Mouse (Mus musculus) macrophage (primary cell): ENCODE results near the gene Stau1. TPM values are rescaled to one million over a fixed set of nuclear protein-coding genes. Genes with fewer than 3 reads are reported as not detected.
"Not testable (repeated sequence)": the region's sequence is repeated elsewhere in the genome, so short reads cannot be mapped to it uniquely, and the experiment has no call there.

Experiments used
- H3K27ac ChIP-seq: fragments of 350-480 bp; formaldehyde crosslinking; 2 replicates; pipeline ENCODE4 v1.9.0; 2021
- H3K36me3 ChIP-seq: fragments of 350-480 bp; formaldehyde crosslinking; 2 replicates; pipeline ENCODE4 v1.9.0; 2021; ENCODE audit errors: inconsistent target
- H3K4me3 ChIP-seq: fragments of 350-480 bp; formaldehyde crosslinking; 2 replicates; pipeline ENCODE4 v1.9.0; 2021; ENCODE audit errors: inconsistent target
- H3K79me2 ChIP-seq: fragments of 350-480 bp; formaldehyde crosslinking; 2 replicates; pipeline ENCODE4 v1.9.0; 2021; ENCODE audit errors: inconsistent target
- WGBS: methylation state at CpG from one replicate; pipeline ENCODE4 v1.1.7; 2026; ENCODE audit warnings: inconsistent platforms; ENCODE audit not compliant: missing documents; 5-methylcytosine and 5-hydroxymethylcytosine counted together
- polyA plus RNA-seq: library from polyadenylated mRNA; stranded (reverse); fragments of 250-400 nt; gene quantifications from 3 replicates; pipeline ENCODE4 v1.2.4, GENCODE M21; 2018; ENCODE audit warnings: inconsistent platforms
- total RNA-seq, 78 experiments: library from RNA; depleted of rRNA; stranded (reverse); fragments of 250-400 nt; gene quantifications; 1 replicate in 9 of 78; 2 replicates in 24 of 78; 3 replicates in 43 of 78; 4 replicates in 2 of 78; pipeline ENCODE4 v1.2.4; 2018; ENCODE audit warnings: inconsistent platforms in 56 of 78

Stau1 gene
- total RNA-seq (2018; cell fraction: chromatin; rRNA removed) = 100 to 1,000 TPM in 24 of 26 experiments, 10 to 100 TPM in 2; 98.0 to 265 (median 128) TPM
- 10 to 100 TPM; 43.9 to 68.0 (median 53.0) TPM for total RNA-seq (2018; cell fraction: cytosol; rRNA removed)
- total RNA-seq (2018; cell fraction: nucleus; rRNA removed) = 100 to 1,000 TPM in 3 of 26 experiments, 10 to 100 TPM in 23; 58.7 to 250 (median 84.6) TPM
- polyA plus RNA-seq = 33.2 to 69.7 TPM (median 44.1 TPM) in 3 replicates

GRCm38 (mm10) chr2:166995796-166996532, at the start of gene Stau1:
TSS of gene Stau1 (minus strand) at chr2:166996299.
- under 1% methylated on average over 68 of the region's 88 CpGs for WGBS
- Histone ChIP-seq H3K4me3 (peak within 1 kb of the TSS; percentile 69), H3K27ac (peak within 1 kb of the TSS; percentile 68), H3K79me2 (peaks cover 46% of the 10 kb centered on the region), H3K36me3 (no peaks in the 10 kb centered on the region)

GRCm38 (mm10) chr2:167043400-167044121, 47.5 kb upstream of the Stau1 start:
- Histone ChIP-seq H3K79me2 (peaks cover 94% of the 10 kb centered on the region), H3K36me3 (peaks cover 95% of the 10 kb centered on the region), H3K27ac (no peak overlapping the region), H3K4me3 (no peak overlapping the region)
- 95% methylated on average over 10 of the region's 12 CpGs for WGBS

- H3K4me3 ChIP-seq = no peak overlapping the region
- H3K79me2 ChIP-seq = peaks cover 62% of the 10 kb centered on the region; the same call in 1 of the 2 replicates
- H3K27ac ChIP-seq = no peak overlapping the region
- peaks cover 95% of the 10 kb centered on the region for H3K36me3 ChIP-seq
- 98% methylated on average over 8 of the region's 8 CpGs for whole genome bisulfite sequencing
Observed at GRCm38 (mm10) chr2:167039386-167039785, 43.3 kb upstream of the Stau1 start.

GRCm38 (mm10) chr2:167038716-167039115, 42.6 kb upstream of the Stau1 start:
- 90% methylated on average over 7 of the region's 7 CpGs for WGBS
- H3K27ac ChIP-seq = no peak overlapping the region
- no peak overlapping the region for H3K4me3 ChIP-seq
- peaks cover 88% of the 10 kb centered on the region for H3K36me3 ChIP-seq
- peaks cover 55% of the 10 kb centered on the region; the same call in 1 of the 2 replicates for H3K79me2 ChIP-seq

GRCm38 (mm10) chr2:167038297-167038696, 42.2 kb upstream of the Stau1 start:
- Histone ChIP-seq H3K27ac (no peak overlapping the region), H3K36me3 (peaks cover 84% of the 10 kb centered on the region), H3K4me3 (no peak overlapping the region), H3K79me2 (peaks cover 51% of the 10 kb centered on the region; the same call in 1 of the 2 replicates)
- whole genome bisulfite sequencing = 94% methylated on average over 6 of the region's 6 CpGs

GRCm38 (mm10) chr2:167037710-167038109, 41.6 kb upstream of the Stau1 start:
- peaks cover 45% of the 10 kb centered on the region; the same call in 1 of the 2 replicates for H3K79me2 ChIP-seq
- WGBS = 96% methylated on average over 11 of the region's 12 CpGs
- H3K27ac ChIP-seq = no peak overlapping the region
- H3K4me3 ChIP-seq = no peak overlapping the region
- H3K36me3 ChIP-seq = peaks cover 78% of the 10 kb centered on the region

- WGBS = 94% methylated on average over 4 of the region's 4 CpGs
- H3K79me2 ChIP-seq = no peaks in the 10 kb centered on the region
- H3K36me3 ChIP-seq = peaks cover 51% of the 10 kb centered on the region
- no peak overlapping the region for H3K4me3 ChIP-seq
- no peak overlapping the region for H3K27ac ChIP-seq
Observed at GRCm38 (mm10) chr2:167030507-167030906, 34.4 kb upstream of the Stau1 start.

GRCm38 (mm10) chr2:167028553-167028952, 32.5 kb upstream of the Stau1 start:
- Histone ChIP-seq H3K36me3 (peaks cover 59% of the 10 kb centered on the region), H3K4me3 (no peak overlapping the region), H3K27ac (no peak overlapping the region), H3K79me2 (no peaks in the 10 kb centered on the region)
- 95% methylated on average over 7 of the region's 7 CpGs for WGBS

- WGBS = 93% methylated on average over 10 of the region's 10 CpGs
- peaks cover 48% of the 10 kb centered on the region for H3K36me3 ChIP-seq
- H3K4me3 ChIP-seq = no peak overlapping the region
- peaks cover 33% of the 10 kb centered on the region for H3K79me2 ChIP-seq
- no peak overlapping the region for H3K27ac ChIP-seq
Observed at GRCm38 (mm10) chr2:167019396-167019795, 23.3 kb upstream of the Stau1 start.

GRCm38 (mm10) chr2:167015382-167015718, 19.3 kb upstream of the Stau1 start:
- peaks cover 13% of the 10 kb centered on the region for H3K36me3 ChIP-seq
- WGBS = under 1% methylated on average over 21 of the region's 21 CpGs
- 0 out of 2 replicates have a peak overlapping the region, but pooled peaks have one; percentile 25 for H3K27ac ChIP-seq
- H3K79me2 ChIP-seq = peaks cover 33% of the 10 kb centered on the region
- peak overlapping the region; percentile 88 for H3K4me3 ChIP-seq

- 2% methylated on average over 37 of the region's 37 CpGs for WGBS
Observed at GRCm38 (mm10) chr2:167014702-167015381, 18.7 kb upstream of the Stau1 start, which contains the start of gene Ddx27. TSS of gene Ddx27 (plus strand) at chr2:167015193.

GRCm38 (mm10) chr2:167010546-167010945, 14.4 kb upstream of the Stau1 start:
- Histone ChIP-seq H3K27ac (no peak overlapping the region), H3K79me2 (peaks cover 4% of the 10 kb centered on the region)
- 89% methylated on average over 3 of the region's 3 CpGs for WGBS

More at GRCm38 (mm10) chr2:167014702-167015381, 18.7 kb upstream of the Stau1 start, which contains the start of gene Ddx27:
- H3K36me3 ChIP-seq = peaks cover 8% of the 10 kb centered on the region
- peak within 1 kb of the TSS; percentile 88 for H3K4me3 ChIP-seq
- H3K79me2 ChIP-seq = peaks cover 33% of the 10 kb centered on the region
- peak within 1 kb of the TSS; percentile 49 for H3K27ac ChIP-seq

GRCm38 (mm10) chr2:167009483-167009882, 13.4 kb upstream of the Stau1 start:
- H3K36me3 ChIP-seq = no peaks in the 10 kb centered on the region
- H3K4me3 ChIP-seq = no peak overlapping the region
- no peak overlapping the region for H3K27ac ChIP-seq
- 83% methylated on average over 3 of the region's 4 CpGs for whole genome bisulfite sequencing
- no peaks in the 10 kb centered on the region for H3K79me2 ChIP-seq

More at GRCm38 (mm10) chr2:167010546-167010945, 14.4 kb upstream of the Stau1 start:
- no peaks in the 10 kb centered on the region for H3K36me3 ChIP-seq
- no peak overlapping the region for H3K4me3 ChIP-seq

- H3K79me2 ChIP-seq, H3K4me3 ChIP-seq, H3K27ac ChIP-seq, H3K36me3 ChIP-seq: not testable (repeated sequence)
- WGBS = 45% methylated on average over 4 of the region's 4 CpGs
Observed at GRCm38 (mm10) chr2:167007565-167007964, 11.5 kb upstream of the Stau1 start.
